Mouse (Mus musculus) T-cell, adult 2 months (primary cell): ENCODE measurements around the gene Slc16a8.
A peak's percentile ranks its signal among the peaks of the same experiment; 100 is the strongest.

ENCODE experiments used
- DNase-seq: peaks from one replicate; pipeline ENCODE4 v3.0.0; 2022; ENCODE audit warnings: low spot score

The Slc16a8 gene

GRCm38 (mm10) chr15:79254661-79255060 is at the start of gene Slc16a8:
Slc16a8 (minus strand) TSS chr15:79254761.
- no peak for DNase-seq

GRCm38 (mm10) chr15:79303725-79304124 is 49.2 kb upstream of the Slc16a8 start:
- DNase-seq: no peak

DNA sequence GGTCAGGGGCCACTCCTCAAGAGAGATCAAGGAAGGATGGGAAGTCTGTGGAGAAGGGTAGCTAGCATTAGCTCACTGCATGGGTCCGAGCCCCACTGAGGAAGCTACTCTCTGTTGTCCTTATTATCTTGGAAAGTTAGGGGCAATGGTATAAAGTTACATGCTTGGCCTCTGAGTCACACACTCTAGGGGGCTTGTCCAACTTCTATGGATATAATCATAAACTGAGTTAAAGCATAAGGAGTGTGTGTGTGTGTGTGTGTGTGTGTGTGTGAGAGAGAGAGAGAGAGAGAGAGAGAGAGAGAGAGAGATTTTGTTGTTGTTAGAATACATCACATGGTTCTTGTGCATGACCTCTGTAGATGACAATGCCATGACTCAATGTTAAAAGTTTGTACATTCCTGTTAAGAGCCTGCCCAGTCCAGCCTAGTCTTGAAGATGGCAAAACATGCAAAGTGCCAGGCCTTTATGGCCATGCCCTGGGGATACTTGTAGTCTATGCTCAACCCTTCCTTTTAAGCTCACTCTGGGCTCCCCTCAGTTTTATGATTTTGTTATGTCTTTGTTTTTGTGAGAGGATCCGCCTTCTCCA is 45.1 kb upstream of the Slc16a8 start:
- DNase-seq: no peak

GRCm38 (mm10) chr15:79298553-79298952 is 44.0 kb upstream of the Slc16a8 start:
- no peak for DNase-seq

DNA sequence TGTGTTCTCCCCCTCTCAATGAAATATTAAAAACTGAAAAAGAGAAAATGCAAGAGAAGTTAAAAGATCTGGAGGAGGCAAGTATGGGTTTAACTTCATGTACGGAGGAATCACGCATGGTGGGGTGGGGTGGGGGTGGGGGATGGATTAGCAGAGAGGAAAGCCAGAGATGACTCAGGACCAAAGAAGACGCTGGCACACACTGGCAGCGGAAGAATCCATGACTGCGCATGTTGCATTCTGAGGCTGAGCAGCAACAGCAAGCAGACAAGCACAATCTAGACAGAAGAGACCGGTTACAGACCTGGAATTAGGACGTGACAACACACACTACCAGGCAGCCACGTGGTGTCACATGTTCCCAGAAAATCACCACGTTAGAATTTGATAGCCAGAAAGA is 38.2 kb upstream of the Slc16a8 start:
- DNase-seq: no peak

DNA sequence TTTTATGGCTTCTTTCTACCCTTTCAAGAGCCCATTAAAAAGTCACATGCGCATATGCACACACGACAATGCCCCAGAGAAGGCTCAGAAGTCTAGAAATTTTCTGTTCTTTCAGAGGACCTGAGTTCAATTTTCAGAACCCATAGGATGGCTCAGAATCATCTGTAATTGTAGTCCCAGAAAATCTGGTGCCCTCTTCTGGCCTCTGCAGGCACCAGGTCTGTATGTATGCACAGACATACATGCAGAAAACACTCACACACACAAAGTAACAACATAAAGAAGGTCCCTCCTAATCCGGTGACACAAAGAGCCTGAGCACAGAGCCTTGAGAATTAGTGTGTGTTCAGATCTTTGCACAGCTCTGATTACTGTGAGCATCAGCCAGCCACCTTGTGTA is 35.8 kb upstream of the Slc16a8 start:
- DNase-seq: no peak

- DNase-seq: no peak
These were observed 34.9 kb upstream of the Slc16a8 start for GRCm38 (mm10) chr15:79289441-79289840.

- DNase-seq: no peak
These were observed 33.8 kb upstream of the Slc16a8 start for GRCm38 (mm10) chr15:79288387-79288786.

DNA sequence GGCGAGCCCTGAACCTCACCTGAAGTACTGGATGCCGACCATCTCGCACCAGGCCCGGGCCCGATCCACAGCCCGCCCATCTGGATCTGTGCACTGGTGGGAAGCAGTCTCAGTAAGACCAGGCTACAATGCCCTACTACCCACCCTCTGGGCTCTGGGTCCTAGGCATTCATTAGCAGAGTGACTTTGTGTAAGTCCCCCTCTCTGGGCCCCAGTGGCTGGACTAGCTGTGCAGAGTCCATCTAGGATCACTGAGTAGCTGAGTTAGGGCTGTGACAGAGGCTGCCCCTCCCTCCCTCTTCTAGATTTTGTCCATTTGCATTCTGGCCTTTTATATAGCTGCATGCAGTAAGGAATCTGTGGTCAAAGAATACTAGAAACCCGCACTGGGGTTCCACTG is 32.5 kb upstream of the Slc16a8 start:
- DNase-seq: no peak

DNA sequence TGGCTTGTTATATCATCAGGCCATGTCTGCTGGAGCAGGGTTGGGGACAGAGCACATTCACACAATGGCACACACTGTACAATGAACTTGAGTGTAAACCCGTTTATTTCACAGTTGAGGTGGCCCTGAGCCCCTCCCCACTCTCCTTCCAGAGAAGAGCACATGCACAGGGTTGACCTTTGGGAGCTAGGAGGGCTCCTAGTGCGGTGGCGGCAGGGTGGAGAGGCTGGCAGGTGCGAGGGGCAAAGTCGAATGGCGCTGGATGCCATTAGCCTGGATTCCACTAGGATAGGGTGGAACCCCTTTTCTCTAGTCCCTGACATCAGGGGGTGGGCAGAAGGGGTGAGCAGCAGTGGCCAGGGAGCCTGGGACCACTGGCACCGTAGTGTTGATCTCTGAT is 31.6 kb upstream of the Slc16a8 start:
- no peak for DNase-seq

DNA sequence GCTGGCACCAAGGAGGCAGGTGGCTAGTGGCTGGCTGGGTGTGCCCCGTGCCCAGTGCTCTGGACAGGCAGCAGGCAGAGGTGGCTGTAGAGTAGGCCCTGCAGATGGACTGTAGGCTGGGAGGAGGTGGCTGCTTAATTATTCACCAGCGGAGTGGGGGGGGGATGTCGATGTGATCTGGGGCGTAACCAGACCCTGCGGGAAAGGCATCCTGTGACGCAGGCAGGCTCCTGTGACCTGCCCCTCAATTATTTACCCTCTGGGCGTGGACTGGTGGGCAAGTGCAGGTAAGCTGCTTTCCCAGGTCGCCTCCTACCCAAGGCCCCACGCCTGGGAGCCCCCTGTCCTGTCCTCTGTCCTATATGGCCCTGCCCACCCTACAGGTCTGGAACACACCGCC is 30.8 kb upstream of the Slc16a8 start, which contains the start of gene Baiap2l2:
TSS of gene Baiap2l2 (minus strand) at position 139 of the 400 bp plus-strand sequence.
- DNase-seq: no peak

GRCm38 (mm10) chr15:79283371-79283770 is 28.8 kb upstream of the Slc16a8 start:
- no peak for DNase-seq

DNA sequence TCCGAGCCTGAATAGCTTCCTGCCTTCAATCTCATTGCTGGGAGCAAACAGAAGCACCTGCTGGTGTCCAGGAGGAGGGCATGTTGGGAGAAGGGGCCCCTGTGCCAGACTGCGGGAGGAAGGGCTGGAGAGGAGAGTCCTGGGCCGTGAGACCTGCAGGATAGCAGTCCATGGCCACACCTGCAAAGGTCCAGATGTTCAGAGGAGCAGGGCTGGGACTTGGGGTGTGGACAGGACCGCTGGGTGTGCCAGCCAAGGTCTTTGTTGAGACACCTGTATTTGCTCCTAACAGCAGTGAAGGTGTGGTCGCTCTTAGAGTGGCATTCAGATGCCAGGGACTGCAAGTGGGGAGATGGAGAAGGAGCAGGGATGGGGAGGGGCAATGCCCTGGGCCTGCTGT is 27.9 kb upstream of the Slc16a8 start:
- no peak for DNase-seq

DNA sequence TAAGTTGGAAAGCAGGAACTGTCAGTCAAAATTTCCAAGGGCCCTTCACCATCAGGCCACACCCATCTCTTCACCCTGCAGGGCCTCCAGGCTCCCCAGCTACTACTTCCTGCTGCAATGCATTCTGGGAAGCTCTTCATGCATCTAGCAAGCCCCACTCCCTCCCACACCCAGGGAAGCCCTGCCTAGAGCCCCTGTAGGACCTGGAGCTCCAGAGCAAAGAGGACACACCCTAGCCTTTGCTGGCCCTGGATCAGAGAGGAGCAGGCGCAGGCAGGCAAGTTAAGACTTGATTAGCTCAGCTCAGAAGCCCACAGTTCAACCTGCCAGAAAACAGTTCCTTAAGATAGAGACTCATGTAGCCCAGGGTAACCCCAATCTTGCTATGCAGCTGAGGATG is 26.8 kb upstream of the Slc16a8 start:
- peak; percentile 56 for DNase-seq

DNA sequence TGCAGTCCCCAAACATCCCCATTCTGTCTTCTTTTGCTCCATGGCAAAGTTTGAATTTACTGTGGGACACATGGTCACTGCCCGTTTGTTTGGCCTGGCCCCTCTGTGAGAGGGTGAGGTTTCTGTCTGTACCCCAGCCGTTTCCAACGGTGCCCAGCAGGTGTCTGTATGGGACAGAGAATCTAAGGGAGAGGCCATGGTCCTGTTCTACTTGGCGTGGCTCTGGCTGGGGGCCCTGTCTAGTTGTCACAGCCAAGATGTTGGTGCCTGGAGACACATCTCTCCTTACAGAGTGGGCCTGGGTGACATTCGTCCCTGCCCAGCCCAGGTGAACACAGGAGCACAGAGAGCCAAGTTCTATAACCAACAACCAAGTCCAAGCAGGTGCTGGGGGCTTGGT is 26.3 kb upstream of the Slc16a8 start:
- DNase-seq: no peak

DNA sequence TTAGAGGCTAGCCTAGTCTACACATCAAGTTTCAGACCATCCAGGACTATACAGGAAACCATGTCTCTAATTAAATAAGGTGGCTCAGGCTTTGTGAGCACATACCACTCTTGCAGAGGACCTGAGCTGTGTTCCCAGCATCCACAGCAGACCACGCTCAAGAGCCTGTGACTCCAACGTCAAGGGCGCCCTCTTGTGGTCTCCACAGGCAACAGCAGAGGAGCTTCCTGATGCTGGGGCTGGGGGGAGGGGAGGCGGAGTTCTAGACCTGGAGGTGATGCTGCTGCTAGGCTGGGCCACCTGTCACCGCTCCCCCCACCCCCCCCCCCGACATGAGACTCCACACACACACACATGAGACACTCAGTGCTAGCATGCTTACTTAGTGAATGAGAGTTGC is 25.6 kb upstream of the Slc16a8 start:
- peak; percentile 48 for DNase-seq

DNA sequence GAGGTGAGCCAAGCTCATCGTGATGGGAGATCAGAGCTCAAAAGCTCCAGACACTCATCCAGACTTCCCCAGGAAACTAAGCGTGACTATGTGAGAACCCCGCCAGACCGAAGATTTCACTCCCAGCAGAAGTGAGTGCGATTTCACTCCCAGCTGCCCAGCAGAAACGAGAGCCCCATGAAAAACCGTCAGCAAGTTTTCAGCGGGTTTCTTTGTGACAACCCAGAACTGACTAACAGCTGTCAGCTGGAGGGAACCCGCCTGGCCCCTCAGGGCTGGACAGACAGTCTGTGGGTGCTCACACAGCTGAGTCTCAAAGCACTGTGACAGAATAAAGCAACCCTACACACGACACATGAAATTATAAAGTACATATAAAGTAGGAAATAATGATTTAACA is 23.2 kb upstream of the Slc16a8 start:
- no peak for DNase-seq

GRCm38 (mm10) chr15:79273020-79273419 is 18.5 kb upstream of the Slc16a8 start:
- DNase-seq: no peak

DNA sequence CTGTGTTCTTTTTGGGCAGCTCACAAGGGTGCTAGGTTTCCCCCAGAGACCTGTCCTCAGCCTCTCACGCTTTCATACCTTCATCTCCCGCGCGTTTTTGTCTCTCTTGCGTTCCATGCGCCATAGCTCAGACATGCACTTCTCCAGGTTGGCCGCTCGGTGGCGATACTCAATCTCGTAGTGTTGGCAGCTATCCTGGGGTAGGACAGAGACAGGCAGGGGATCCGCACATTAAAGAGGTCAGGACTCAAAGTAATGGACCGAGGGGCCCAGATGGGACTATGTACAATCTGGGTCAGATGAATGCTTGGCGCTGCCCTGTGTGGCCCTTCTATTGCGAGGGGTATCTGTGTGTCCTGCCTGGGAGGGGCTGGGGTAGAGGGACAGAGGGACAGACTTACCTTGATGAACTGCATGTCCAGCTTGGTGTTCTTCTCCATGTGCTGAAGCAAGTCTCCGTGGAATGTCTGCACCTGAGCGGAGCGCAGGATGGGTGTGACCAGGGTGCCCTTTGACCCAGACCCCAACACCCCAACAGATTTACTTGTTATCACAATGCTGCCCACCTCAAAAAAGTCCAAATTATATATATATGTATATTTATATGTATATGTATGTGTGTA is 16.7 kb upstream of the Slc16a8 start:
- peak; percentile 73 for DNase-seq

DNA sequence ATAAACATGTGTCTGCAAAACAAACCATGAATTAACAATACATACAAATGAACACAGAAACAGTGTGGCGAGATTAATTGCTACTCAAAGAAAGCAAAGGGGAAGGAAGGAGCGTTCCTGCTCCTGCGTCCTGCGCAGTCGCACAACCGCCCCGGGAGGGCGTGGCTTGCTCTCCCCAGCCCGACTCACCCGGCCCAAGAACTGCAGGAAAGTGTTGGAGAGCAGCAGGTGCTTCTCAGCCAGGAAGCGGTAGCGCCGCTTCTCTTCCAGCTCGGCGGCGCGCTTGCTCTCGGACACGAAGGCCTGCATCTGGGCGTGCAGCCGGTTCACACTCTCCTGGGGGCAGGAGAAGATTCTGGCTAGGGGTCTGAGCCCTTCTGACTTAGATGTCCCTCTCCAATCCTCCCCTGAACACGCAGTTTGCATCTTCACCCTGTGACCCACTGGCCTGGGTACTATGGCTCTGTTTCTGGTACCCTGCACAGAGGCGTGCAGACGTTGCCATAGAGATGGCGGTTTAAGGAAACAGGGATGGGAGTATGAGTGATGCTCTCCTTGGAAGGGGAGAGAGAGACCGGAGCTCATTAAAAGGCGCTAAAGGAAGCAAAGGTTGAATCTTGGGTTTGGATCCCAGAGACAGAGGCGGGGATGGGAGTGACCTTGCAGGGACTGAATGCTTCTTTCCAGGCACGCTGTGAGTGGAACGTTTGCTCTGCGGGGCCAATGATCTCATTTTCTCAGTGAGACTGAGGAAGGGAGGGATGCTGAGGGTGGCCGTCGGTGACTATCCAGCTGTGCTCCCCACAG is 16.0 kb upstream of the Slc16a8 start:
- DNase-seq: peak; percentile 88

GRCm38 (mm10) chr15:79268521-79268920 is 14.0 kb upstream of the Slc16a8 start:
- no peak for DNase-seq

- DNase-seq: peak; percentile 32
These were observed 10.8 kb upstream of the Slc16a8 start for GRCm38 (mm10) chr15:79265384-79265783.

DNA sequence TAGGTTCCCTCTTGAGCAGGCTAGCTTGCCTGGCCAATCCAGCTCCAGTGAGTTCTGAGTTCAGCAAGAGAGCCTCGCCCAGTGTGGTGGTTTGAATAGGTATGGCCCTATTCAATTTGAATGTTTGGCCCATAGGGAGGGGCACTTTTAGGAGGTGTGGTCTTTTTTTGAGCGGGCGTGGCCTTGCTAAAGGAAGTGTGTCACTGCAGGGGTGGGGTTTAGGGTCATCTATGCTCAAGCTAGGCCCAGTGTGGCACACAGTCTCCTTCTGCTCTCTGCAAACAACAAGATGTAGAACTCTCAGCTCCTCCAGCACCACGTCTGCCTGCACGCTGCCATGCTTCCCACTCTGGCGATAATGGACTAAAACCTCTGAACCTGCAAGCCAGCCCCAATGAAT is 9.2 kb upstream of the Slc16a8 start:
- no peak for DNase-seq
